Mouse (Mus musculus) brain, embryonic 14.5 days (tissue): ENCODE data around the gene Krt18.

Experiments used
- CTCF ChIP-seq: fragments of 200-500 bp; IDR thresholded peaks from 2 replicates; pipeline ENCODE4 v1.5.1; 2012; ENCODE audit warnings: inconsistent platforms, mild to moderate bottlenecking, moderate library complexity, borderline replicate concordance; ENCODE audit not compliant: insufficient read depth, insufficient read length; ENCODE audit errors: extremely low read depth
- POLR2A ChIP-seq: fragments of 200-500 bp; IDR thresholded peaks from 2 replicates; pipeline ENCODE4 v1.6.1; 2012; ENCODE audit warnings: mild to moderate bottlenecking, inconsistent platforms, borderline replicate concordance; ENCODE audit not compliant: poor library complexity, insufficient read depth, insufficient read length, severe bottlenecking; ENCODE audit errors: extremely low read depth

- TF ChIP-seq CTCF (no peak), POLR2A (no peak)
These were observed 28.7 kb downstream of the Krt18 start for GRCm38 (mm10) chr15:102056495-102057174.
